Mouse (Mus musculus): ENCODE measurements around the gene Zbtb20. TPM values are rescaled to one million over a fixed set of nuclear protein-coding genes. Genes with fewer than 3 reads are reported as not detected.

Zbtb20 gene
- total RNA-seq, 2 experiments from 2014 or later: 78.8 to 85.4 TPM

DNA sequence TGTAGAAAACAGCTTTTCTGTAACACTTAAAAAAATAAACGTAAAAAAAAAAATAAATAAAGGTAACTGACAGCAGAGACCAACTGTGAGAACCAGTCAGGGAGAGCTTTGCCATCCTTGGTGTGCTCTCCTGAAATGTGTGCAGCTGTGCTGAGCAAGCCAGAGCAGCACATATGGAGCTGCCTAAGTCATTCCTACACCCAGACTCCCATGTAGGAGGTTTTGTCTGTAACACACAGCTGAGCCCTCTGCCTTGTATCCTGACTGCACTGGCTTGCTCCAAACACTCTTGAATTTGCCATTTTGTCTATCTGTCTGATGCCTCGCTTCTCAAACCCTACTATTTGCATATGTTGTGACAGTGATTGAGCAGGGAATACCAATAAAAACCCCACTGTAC is 815.2 kb downstream of the Zbtb20 start:
- no peak for DNase-seq (ENCODE audit: low spot score in 2 of 2)

DNA sequence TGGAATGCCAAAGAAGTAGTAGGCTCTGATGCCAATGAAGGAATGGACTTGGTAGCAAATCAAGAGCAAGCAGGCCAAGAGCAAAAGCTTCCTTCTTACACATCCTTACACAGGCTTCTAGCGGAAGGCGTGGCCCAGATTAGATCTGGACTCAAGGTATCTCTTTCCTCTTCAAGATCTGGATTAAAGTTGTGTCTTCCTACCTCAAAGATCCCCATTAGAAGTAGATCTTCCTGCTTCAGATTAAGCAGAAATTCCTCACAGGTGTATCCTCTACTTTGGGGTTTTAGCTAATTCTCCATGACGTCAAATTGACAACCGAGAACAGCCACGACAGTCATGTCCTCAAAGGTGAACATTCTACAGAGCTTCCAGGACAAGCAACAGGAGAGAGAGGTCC is 816.1 kb downstream of the Zbtb20 start:
- no peak for DNase-seq (ENCODE audit: low spot score in 2 of 2)

Small RNA genes lying within 50 kb of the gene (microRNA-seq; reads per million reads assigned to microRNA genes)
- gene Mir568: not detected

Measured in adrenal gland, postnatal 4 days (tissue).